Mouse (Mus musculus): ENCODE measurements at regions not wholly inside any gene's neighbourhood (a gene's known extent, or its start where the extent isn't known, plus 50 kb on each side); places are given as distances from the start of the nearest gene placed in this dataset.

- no peak for TF ChIP-seq CTCF (IDR thresholded peaks at IDR 0.05; ENCODE audit: low read depth)
- TF ChIP-seq EP300 (IDR thresholded peaks at IDR 0.05; ENCODE audit: low read depth): no peak
Observed at GRCm38 (mm10) chr11:18558665-18559064, 460.1 kb downstream of the Meis1 start.

All from liver, embryonic 14.5 days (tissue).